9 mouse cellular contexts compared by ENCODE assay signal in the genomic region with DNA sequence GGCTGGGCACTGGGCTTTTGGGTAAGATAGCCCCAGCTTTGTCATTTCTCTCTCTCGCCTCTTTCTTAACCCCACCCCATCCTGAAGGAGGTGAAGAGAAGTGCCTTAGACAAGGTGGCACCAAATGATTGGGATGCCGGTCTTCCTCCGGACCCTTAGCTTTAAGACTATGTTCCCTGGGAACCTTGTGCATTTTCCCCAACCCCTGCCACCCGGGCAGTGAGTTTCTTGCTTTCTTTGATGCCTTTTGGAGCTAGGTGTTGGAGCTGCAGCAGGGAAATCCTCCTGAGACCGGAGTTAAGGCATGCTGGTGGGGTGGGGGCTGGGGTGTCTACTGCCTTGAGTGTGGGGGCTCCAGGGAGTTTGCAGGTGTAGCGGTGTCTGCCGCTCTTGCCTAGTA. TPM values are rescaled to one million over a fixed set of nuclear protein-coding genes. Genes with fewer than 3 reads are reported as not detected.
A peak's percentile ranks its signal among the peaks of the same experiment; 100 is the strongest.
DNase-seq lines count a peak whose midpoint lies in the region; ATAC-seq and TF ChIP-seq lines count a peak whose summit lies in the region.
"Had no signal": no experiment of that assay in that cellular context is flagged by ENCODE, and none has a peak within 500 bp of the region (broad histone marks: within the 10 kb centered on the region; RNA-seq: fewer than 3 reads in every experiment).

No protein-coding gene starts in this region.

- H3K36me3 ChIP-seq in kidney, embryonic 15.5 days, result no peaks in the 10 kb centered on the region
- no peaks in the 10 kb centered on the region for H3K36me3 ChIP-seq in embryonic facial prominence, embryonic 13.5 days
- no peaks in the 10 kb centered on the region for H3K36me3 ChIP-seq in hindbrain, postnatal 0 days (ENCODE audit: insufficient read depth, low read length)
- no peaks in the 10 kb centered on the region for H3K36me3 ChIP-seq in midbrain, embryonic 16.5 days (ENCODE audit: control insufficient read depth, insufficient read depth, low read length)

- peaks cover 100% of the 10 kb centered on the region for H3K27me3 ChIP-seq in kidney, embryonic 15.5 days
- H3K27me3 ChIP-seq in embryonic facial prominence, embryonic 13.5 days, result peaks cover 100% of the 10 kb centered on the region
- H3K27me3 ChIP-seq in hindbrain, postnatal 0 days (ENCODE audit: insufficient read depth, low read length), result peaks cover 54% of the 10 kb centered on the region
- H3K27me3 ChIP-seq in midbrain, embryonic 16.5 days (ENCODE audit: control insufficient read depth, insufficient read depth, low read depth, low read length), result peaks cover 66% of the 10 kb centered on the region

- TF ChIP-seq CTCF in hindbrain, postnatal 0 days (IDR thresholded peaks at IDR 0.05; ENCODE audit: low read depth), result no peak

- no peak for ATAC-seq in kidney, embryonic 15.5 days (replicated peaks; ENCODE audit: low FRiP score)
- no peak for ATAC-seq in embryonic facial prominence, embryonic 13.5 days (ENCODE audit: insufficient number of reproducible peaks, insufficient read depth, low FRiP score, low TSS enrichment, low read depth)
- no peak for ATAC-seq in hindbrain, postnatal 0 days
- ATAC-seq in midbrain, embryonic 16.5 days, result no peak

- peak overlapping the region; percentile 48 for H3K4me3 ChIP-seq in kidney, embryonic 15.5 days (replicated peaks)
- H3K4me3 ChIP-seq in embryonic facial prominence, embryonic 13.5 days, result peak overlapping the region; percentile 58
- peak overlapping the region; percentile 48 for H3K4me3 ChIP-seq in hindbrain, postnatal 0 days (ENCODE audit: low read length)
- peak overlapping the region; percentile 48 for H3K4me3 ChIP-seq in midbrain, embryonic 16.5 days (ENCODE audit: low read depth, low read length)

- peaks cover 28% of the 10 kb centered on the region for H3K4me1 ChIP-seq in kidney, embryonic 15.5 days
- peaks cover 32% of the 10 kb centered on the region for H3K4me1 ChIP-seq in embryonic facial prominence, embryonic 13.5 days
- no peaks in the 10 kb centered on the region for H3K4me1 ChIP-seq in hindbrain, postnatal 0 days (ENCODE audit: insufficient read depth, low read length)
- H3K4me1 ChIP-seq in midbrain, embryonic 16.5 days (ENCODE audit: control insufficient read depth, insufficient read depth, low read length), result peaks cover 12% of the 10 kb centered on the region

- no peaks in the 10 kb centered on the region for H3K9me3 ChIP-seq in kidney, embryonic 15.5 days (replicated peaks)
- H3K9me3 ChIP-seq in embryonic facial prominence, embryonic 13.5 days, result no peaks in the 10 kb centered on the region
- H3K9me3 ChIP-seq in hindbrain, postnatal 0 days (ENCODE audit: low read length), result no peaks in the 10 kb centered on the region
- H3K9me3 ChIP-seq in midbrain, embryonic 16.5 days (replicated peaks; ENCODE audit: control insufficient read depth, low read length, poor library complexity, severe bottlenecking), result no peaks in the 10 kb centered on the region

- no peak for DNase-seq in kidney, adult 18-20 months
- no peak for DNase-seq in hindbrain, postnatal 0 days (ENCODE audit: low spot score)
- no peak for DNase-seq in yolk sac, embryonic 10.5 days (ENCODE audit: low spot score)
- no peak for DNase-seq in gastrocnemius, postnatal 14 days
- DNase-seq in spleen, postnatal 14 days (ENCODE audit: low spot score in 2 of 2), result no peak

- peak overlapping the region; percentile 83 for H3K4me2 ChIP-seq in kidney, embryonic 15.5 days
- peak overlapping the region; percentile 95 for H3K4me2 ChIP-seq in embryonic facial prominence, embryonic 13.5 days
- peak overlapping the region; percentile 77 for H3K4me2 ChIP-seq in hindbrain, postnatal 0 days (ENCODE audit: low read depth, low read length)
- H3K4me2 ChIP-seq in midbrain, embryonic 16.5 days (ENCODE audit: low read length), result peak overlapping the region; percentile 91

- H3K9ac ChIP-seq in kidney, embryonic 15.5 days, result no peak overlapping the region
- peak overlapping the region; percentile 64 for H3K9ac ChIP-seq in embryonic facial prominence, embryonic 13.5 days
- H3K9ac ChIP-seq in hindbrain, postnatal 0 days (replicated peaks; ENCODE audit: low read length), result no peak overlapping the region
- peak overlapping the region; percentile 57; the same call in 1 of the 2 replicates for H3K9ac ChIP-seq in midbrain, embryonic 16.5 days (ENCODE audit: low read depth, low read length)

- intact Hi-C loops in gastrocnemius, postnatal 14 days (cut with DNase I; ENCODE audit: low total_unique reads), result loop anchor here (5.0 kb wide), 1 partner anchor 92 kb away; no protein-coding TSS in a partner anchor

- 6% methylated on average over 7 of the region's 7 CpGs for WGBS in kidney, embryonic 15.5 days
- WGBS in embryonic facial prominence, embryonic 13.5 days, result 2% methylated on average over 7 of the region's 7 CpGs
- 4% methylated on average over 7 of the region's 7 CpGs for WGBS in hindbrain, postnatal 0 days
- 9% methylated on average over 7 of the region's 7 CpGs for WGBS in midbrain, embryonic 16.5 days

- H3K27ac ChIP-seq in kidney, embryonic 15.5 days, result no peak overlapping the region
- no peak overlapping the region for H3K27ac ChIP-seq in embryonic facial prominence, embryonic 13.5 days
- no peak overlapping the region for H3K27ac ChIP-seq in hindbrain, postnatal 0 days
- H3K27ac ChIP-seq in midbrain, embryonic 16.5 days (ENCODE audit: low read length), result no peak overlapping the region

RNA-seq across cellular contexts. Expression of gene Scn4b, which starts 0.9 kb away (rescaled TPM):
- polyA plus RNA-seq in kidney, embryonic 15.5 days (2015; fragmentation: Nextera tagmentation; extraction: Ambion mirVana), result 0.51 and 0.62 TPM in 2 replicates
- 0.24 and 0.66 TPM in 2 replicates for polyA plus RNA-seq in embryonic facial prominence, embryonic 13.5 days (2015; fragmentation: Nextera tagmentation; extraction: Ambion mirVana)
- total RNA-seq in hindbrain, postnatal 0 days (2014; rRNA removed), result 2.2 TPM in 2 replicates
- polyA plus RNA-seq in hindbrain, postnatal 0 days (2015; fragmentation: Nextera tagmentation; extraction: Ambion mirVana), result 0.79 and 0.85 TPM in 2 replicates
- 0.28 and 0.31 TPM in 2 replicates for polyA plus RNA-seq in midbrain, embryonic 16.5 days (2015; fragmentation: Nextera tagmentation; extraction: Ambion mirVana)
- total RNA-seq in gastrocnemius, postnatal 14 days (2021), result 100 to 1,000 TPM in 1 of 2 experiments, 10 to 100 TPM in 1; 99.1 to 115 TPM
- total RNA-seq: common myeloid progenitor, adult 5-6 weeks had no signal

RNA-seq across cellular contexts. Expression of gene Scn2b, which starts 21.5 kb away (rescaled TPM):
- polyA plus RNA-seq in kidney, embryonic 15.5 days (2015; fragmentation: Nextera tagmentation; extraction: Ambion mirVana), result 4.6 and 5.4 TPM in 2 replicates
- 5.8 and 5.9 TPM in 2 replicates for polyA plus RNA-seq in embryonic facial prominence, embryonic 13.5 days (2015; fragmentation: Nextera tagmentation; extraction: Ambion mirVana)
- total RNA-seq in hindbrain, postnatal 0 days (2014; rRNA removed), result 9.9 and 14.3 TPM in 2 replicates
- polyA plus RNA-seq in hindbrain, postnatal 0 days (2015; fragmentation: Nextera tagmentation; extraction: Ambion mirVana), result 9.0 and 9.7 TPM in 2 replicates
- 10.0 and 11.3 TPM in 2 replicates for polyA plus RNA-seq in midbrain, embryonic 16.5 days (2015; fragmentation: Nextera tagmentation; extraction: Ambion mirVana)
- 1 to 10 TPM; 1.9 to 2.6 TPM for total RNA-seq in gastrocnemius, postnatal 14 days (2021)
- total RNA-seq: common myeloid progenitor, adult 5-6 weeks had no signal

RNA-seq across cellular contexts. Expression of gene BC049352, which starts 42.7 kb away (rescaled TPM):
- polyA plus RNA-seq in kidney, embryonic 15.5 days (2015; fragmentation: Nextera tagmentation; extraction: Ambion mirVana), result not detected in 2 replicates
- polyA plus RNA-seq in embryonic facial prominence, embryonic 13.5 days (2015; fragmentation: Nextera tagmentation; extraction: Ambion mirVana), result 0.59 and 2.2 TPM in 2 replicates
- not detected in 2 replicates for total RNA-seq in hindbrain, postnatal 0 days (2014; rRNA removed)
- polyA plus RNA-seq in hindbrain, postnatal 0 days (2015; fragmentation: Nextera tagmentation; extraction: Ambion mirVana), result 0.16 and 0.19 TPM in 2 replicates
- polyA plus RNA-seq in midbrain, embryonic 16.5 days (2015; fragmentation: Nextera tagmentation; extraction: Ambion mirVana), result 0.12 and 0.18 TPM in 2 replicates
- under 1 TPM in 1 of 2 experiments, not detected in 1; 0.12 TPM for total RNA-seq in gastrocnemius, postnatal 14 days (2021)
- total RNA-seq: common myeloid progenitor, adult 5-6 weeks had no signal

Comparison
In these comparisons a context has a peak if more than half of its experiments do, and no peak if none do; other contexts are left out.
1. H3K9ac ChIP-seq: peak in embryonic facial prominence, embryonic 13.5 days (single experiment) and midbrain, embryonic 16.5 days (single experiment); none in kidney, embryonic 15.5 days (single experiment) and hindbrain, postnatal 0 days (single experiment).
2. Peak in every context shown above with its lines, with median percentiles within 50 percentile points of each other: H3K4me2 ChIP-seq and H3K4me3 ChIP-seq.